Mouse (Mus musculus) liver, embryonic 14 days (tissue): Measurements from ENCODE around the gene Bcl11b. TPM values are rescaled to one million over a fixed set of nuclear protein-coding genes. Genes with fewer than 3 reads are reported as not detected.

Experiments used
- polyA plus RNA-seq: library from polyadenylated mRNA; depleted of rRNA; stranded (reverse); fragments of >200 nt; gene quantifications from 2 replicates; pipeline ENCODE4 v1.2.3, GENCODE M21; 2012; rRNA removed

Gene Bcl11b
- 0.02 and 0.05 TPM in 2 replicates for polyA plus RNA-seq

GRCm38 (mm10) chr12:108003483-108003882 is at the start of gene Bcl11b:
TSS of gene Bcl11b (minus strand) at chr12:108003602.

Other genes with a start within 250 kb of the Bcl11b start
- gene Setd3, start 175.7 kb upstream of the Bcl11b start, polyA plus RNA-seq = 28.2 and 32.5 TPM in 2 replicates
- gene Ccnk, start 176.0 kb upstream of the Bcl11b start, polyA plus RNA-seq = 9.2 and 12.2 TPM in 2 replicates